Mouse (Mus musculus) c-Kit-positive CD71-positive TER-119-positive erythroid progenitor cells, embryonic 14.5 days (primary cell): ENCODE results near the gene Pdk3.

ENCODE experiments used
- DNase-seq: peaks from one replicate; pipeline ENCODE4 v3.0.0-alpha.2; 2013; ENCODE audit warnings: low spot score

Gene Pdk3

GRCm38 (mm10) chrX:93831561-93832336 lies at the start of gene Pdk3:
Gene Pdk3 (minus strand): TSS chrX:93832201.
- DNase-seq, result peak; percentile 70

DNA sequence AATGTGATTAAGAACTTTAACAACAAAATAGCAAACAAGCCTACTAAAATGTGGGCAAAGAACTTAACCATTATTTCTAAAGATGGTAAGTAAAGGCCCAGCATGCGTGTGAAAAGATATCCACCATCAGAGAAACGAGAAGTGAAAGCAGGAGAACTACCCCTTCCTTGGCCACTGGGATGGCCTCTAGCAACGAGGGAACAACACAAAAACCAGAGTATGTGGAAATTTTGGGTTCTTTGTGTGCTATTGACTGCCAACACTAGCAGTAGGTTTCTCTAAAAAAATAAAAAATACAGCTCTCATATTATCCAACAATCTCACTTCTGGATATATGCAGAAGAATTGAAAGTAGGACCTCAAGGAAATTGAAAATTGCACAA lies 45.6 kb upstream of the Pdk3 start:
- DNase-seq, result no peak

DNA sequence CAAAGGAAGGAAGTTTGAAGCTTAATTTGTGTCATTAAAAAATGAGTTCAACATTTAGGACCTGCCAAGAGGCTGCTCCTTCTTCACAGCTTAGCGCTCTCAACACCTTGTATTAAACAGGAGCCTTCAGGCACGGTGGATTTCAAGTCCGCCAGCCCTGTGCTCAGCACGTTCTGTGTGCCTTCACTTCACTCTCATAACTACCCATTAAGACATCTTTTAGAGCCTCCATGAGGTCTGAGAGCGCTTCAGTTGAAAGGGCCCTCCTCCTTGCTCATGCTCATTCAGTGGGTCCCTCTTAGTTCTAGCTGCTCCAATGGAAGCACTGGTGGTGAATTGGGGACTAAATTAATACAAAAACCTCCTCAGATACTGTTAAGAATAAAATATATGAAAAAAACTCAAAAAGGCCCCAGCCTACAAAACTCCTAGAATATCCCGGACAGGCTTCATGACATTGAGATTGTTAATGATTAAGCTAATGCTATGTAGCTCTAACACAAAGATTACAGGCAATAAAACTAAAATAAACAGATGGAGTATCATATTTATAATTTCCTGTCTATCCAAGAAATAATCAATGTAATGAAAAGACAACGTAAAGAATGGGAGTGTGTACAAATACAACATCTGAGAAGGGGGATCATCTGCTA lies 45.1 kb upstream of the Pdk3 start:
- no peak for DNase-seq

DNA sequence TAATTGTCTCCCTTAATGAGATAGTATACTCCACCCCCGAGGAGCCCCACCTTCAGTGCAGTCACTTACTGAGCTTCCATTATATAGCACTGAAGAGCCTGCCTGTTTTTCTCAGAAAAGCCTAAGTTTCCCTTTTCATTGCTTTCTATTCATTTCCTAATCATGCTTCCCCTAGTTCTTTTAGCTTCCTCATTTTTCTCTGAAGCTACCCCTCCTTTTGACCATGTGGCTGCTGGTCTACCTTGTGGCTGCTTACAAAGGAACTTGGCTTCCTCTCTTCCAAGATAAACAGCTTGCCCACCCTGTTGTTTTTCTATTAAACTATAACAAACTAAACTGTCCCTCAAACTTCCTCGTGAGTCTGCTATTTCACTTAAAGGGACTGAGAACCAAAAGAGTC lies 31.4 kb upstream of the Pdk3 start:
- no peak for DNase-seq

- no peak for DNase-seq
Observed at GRCm38 (mm10) chrX:93862525-93863086, 30.6 kb upstream of the Pdk3 start.

DNA sequence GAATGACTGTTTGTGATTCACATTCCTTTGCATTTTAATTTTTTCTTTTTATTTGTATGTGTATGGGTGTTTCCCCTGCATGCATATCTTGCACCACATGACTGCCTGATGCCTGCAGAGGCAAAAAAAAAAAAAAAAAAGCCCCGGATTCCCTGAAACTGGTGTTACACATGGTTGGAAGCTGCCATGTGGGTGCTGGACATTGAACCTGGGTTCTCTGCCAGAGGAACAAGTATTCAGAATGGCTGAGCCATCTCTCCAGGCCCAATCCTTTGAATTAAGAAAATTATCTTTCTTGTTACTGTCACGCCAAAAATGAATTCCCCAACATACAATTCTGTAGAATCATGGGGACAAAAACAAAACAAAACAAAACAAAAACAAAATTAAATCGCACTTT lies 25.8 kb upstream of the Pdk3 start:
- DNase-seq, result no peak

DNA sequence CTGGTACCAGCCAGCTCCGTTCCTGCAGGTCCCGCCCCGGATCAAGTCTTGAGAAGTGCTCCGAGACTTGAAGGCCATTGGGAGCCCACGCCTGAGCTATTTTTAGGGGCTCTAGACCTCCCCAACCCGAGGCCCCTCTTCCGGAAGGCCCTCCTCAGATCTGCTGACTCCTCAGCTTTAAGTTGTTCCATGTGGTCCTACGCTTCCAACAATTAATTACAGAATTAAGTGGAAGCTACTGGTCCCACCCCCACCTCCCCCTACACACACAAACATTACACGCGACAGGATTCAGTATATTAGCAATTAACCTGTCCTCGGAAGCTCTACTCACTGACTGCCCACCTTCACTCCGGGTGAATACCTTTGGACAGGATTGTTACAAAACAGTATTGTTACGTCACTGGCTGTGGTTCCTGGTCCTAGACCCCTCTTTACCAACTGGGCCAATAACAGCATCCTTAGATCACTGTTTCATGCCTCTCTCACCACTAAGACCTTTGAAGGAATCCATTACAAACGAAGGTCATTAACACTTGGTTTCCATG lies 410 bp upstream of the Pdk3 start:
- no peak for DNase-seq

DNA sequence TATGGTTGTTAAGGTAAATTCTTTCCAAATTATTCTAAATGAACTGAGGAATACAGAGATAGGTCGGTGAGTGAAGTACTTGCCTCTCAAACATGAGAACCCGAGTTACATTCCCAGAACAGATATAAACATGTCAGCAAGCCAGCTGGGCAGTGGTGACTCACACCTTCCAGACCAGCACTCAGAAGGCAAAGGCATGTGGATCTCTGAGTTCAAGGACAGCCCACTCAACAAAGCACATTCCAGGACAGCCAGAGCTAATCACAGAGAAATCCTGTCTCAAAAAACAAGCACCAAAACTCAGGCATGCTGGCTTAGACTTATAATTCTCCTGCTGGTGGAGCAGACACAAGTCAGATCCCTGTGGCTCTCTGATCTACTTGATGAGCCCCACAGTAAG lies 6.2 kb downstream of the Pdk3 start:
- no peak for DNase-seq

DNA sequence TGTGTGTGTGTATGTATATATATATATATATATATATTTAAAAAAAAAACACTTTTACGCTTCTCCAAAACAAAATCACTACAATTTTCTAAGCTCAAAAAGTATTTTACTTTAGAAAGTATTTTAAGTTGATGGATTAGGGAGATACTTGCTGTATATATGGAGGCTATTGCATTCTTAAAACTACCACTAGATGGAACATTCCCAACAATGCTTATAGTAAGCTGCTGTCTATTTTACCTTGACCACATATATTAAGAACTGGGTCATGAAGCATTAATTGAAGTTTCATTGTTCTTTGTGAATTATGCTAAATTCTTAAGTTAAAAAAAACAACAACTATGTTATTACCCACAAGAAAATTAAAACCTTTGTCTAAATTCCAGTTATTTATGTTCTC lies 24.0 kb downstream of the Pdk3 start:
- no peak for DNase-seq

- peak; percentile 50 for DNase-seq
Observed at GRCm38 (mm10) chrX:93793168-93793567, 38.8 kb downstream of the Pdk3 start.

DNA sequence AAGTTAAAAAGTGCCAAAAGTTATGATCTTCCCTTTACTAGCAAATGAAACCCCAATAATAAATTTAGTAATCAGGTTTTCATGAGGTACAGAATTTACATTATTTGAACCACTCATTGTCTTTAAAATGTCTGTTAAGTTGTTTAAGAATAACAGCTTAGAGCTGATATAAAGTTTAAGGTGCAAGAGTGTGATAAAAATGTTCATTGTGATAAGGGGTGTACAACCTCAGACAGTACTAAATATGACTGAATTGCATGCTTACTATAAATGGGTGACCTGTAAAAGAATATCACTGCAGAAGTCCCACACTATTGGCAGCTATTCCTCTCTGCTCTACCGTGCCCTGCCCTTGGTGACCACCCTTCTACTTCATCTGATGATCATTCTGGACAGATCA lies 42.4 kb downstream of the Pdk3 start:
- DNase-seq, result no peak

DNA sequence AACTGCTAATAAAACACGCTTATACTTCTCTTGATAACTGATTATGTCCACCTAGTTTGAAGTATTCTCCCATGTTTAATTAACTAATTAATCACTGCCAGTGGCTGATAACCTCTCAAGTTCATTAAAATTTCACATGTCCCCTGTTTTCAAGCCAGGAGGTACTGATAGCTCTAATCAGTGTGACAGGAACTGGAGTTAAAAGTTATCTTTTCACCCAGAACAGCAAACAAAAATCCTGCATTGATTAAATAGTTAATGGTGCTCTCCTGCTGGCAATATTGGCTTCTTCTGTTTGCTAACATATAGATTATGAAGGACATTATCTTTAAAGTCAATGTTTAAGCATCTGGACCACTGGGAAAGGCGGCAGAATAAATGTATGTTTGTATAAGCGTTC lies 71.2 kb downstream of the Pdk3 start:
- DNase-seq, result no peak

DNA sequence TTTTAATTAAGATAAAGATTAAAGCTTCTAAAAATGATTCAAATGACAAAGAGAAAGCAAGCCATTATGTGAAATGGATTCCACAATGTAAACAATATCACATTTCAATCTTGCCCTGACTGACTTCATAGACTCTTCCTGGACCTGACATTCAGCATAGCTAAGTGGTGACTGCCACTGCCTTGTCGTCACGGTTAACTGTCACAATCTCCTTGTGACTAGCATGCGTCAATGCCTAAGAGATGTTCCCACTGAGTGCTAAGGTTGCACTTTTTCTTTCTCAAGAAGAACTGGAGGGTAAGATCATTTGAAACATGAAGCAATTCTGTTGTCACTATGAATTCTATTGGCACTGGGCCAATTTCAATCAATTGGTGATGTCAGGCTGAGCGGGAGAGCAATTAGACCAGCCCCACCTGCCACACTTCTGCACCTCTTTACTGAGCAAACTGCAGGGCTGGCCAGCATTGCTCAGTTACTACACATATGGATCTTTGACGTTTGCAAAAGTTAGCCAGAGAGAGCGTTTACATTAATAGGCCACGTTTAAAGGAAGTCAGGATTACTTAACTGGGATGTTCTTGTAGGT lies 75.0 kb downstream of the Pdk3 start:
- DNase-seq, result no peak

DNA sequence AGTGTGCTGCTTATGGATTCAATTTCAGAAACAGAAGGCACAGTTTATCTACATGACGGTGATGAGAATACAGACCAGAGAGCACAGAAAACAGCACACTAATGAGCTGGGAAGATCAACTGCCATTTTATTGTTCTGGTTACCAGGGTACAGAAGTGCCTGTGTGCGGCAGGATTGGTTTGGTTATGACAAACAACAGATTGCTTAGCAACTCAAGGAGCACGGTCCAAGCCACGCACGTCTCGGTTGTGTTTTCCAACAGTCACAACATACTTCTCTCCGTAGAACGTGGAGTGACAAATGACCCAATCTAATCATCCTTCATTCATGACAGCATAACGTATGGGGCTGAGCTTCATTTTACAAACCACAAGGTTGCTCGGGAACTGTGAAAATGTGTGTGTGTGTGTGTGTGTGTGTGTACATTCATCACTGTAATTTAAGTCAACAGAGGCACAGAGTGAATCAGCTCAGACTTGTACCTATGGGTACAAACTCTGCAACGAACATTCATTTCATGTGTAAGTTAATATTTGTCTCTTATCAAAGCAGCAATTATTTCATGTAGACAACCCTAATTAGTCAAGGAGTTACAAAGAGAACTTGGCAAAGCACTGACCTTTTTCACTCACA lies 76.7 kb downstream of the Pdk3 start:
- no peak for DNase-seq

- peak; percentile 65 for DNase-seq
Observed at GRCm38 (mm10) chrX:93750566-93750965, 81.4 kb downstream of the Pdk3 start.

DNA sequence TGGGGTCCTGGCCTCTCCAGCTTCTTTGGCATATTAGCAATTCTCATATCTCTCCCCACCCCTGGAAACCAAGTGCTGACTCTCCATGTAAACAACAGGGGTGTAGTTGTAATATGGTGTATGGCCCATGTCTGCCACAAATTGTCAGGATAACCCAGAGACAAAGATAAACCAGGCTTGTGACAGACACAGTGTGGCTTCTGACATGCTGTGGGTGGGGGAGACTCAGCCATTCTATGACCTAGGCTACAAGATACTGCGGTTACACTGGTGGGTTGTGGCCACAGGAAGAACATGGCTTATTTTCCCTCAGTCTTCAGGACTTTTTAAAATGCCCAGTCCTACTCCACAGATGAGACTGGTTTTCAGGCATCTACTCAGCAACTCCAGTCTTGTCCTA lies 82.8 kb downstream of the Pdk3 start:
- no peak for DNase-seq

- no peak for DNase-seq
Observed at GRCm38 (mm10) chrX:93732975-93733748, 98.8 kb downstream of the Pdk3 start.

DNA sequence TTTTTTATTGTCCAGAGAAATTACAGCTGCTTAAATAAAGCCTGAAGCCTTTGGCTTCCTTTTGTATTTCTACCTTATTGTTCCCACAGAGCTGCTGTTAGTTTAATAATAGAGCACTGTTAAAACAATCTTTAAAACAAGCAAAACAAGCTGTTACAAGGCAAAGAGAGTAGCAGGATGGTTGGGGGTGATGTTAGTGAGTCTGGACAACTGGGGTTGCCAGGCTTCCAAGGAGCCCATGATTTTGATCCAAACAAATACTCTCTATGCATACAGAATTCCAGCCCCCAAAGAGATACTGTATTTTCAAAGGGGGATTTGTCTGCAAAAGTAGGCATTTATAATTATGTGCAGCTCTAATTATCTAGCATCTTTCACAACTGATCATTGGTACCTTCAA lies 99.6 kb downstream of the Pdk3 start:
- DNase-seq, result no peak

DNA sequence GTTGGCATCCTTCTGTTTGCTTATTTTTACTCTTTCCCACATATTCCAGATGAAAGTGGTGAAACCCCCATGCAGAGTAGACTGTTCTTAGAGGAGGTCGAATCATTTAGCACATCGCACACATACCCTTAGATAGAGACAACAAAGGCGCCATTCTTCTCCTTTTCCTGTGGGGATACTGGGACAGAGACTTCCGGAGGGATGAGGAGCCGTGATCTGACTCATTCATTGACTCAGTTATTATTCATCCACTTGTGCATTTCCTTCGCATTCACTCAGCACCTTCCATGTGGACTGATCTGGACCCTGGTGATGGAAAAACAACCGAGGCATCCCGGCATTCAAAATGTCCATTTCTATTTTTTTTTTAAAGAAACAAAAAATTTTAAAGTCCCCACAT lies 101.1 kb downstream of the Pdk3 start:
- DNase-seq, result no peak

DNA sequence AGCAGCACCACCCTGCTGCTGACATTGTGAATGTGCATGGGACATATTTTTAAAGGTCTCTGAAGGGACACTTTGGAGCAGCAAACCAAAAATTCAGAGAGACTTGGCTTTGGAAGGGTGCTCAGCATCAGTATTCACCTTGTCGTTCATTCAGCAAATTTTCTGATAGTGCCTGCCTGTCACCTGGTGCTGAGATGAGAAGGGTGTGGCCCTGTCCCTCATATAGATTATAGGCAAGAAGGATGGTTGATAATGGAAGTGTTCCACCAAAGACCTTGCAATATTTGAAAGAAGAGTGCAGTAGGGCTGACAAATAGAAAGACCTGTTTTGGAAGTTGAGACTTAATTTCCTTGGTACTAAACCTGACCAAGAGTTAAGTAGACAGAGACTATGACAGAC lies 102.5 kb downstream of the Pdk3 start:
- no peak for DNase-seq
